Mouse (Mus musculus) C2C12 (cell line): ENCODE measurements around the gene Adamts14. TPM values are rescaled to one million over a fixed set of nuclear protein-coding genes. Genes with fewer than 3 reads are reported as not detected.
A peak's percentile ranks its signal among the peaks of the same experiment; 100 is the strongest.

Experiments used
- H3K27me3 ChIP-seq: one replicate; pipeline ENCODE4 v1.6.1; 2011; ENCODE audit not compliant: control insufficient read depth, insufficient read depth, insufficient read length
- H3K36me3 ChIP-seq: one replicate; pipeline ENCODE4 v1.6.1; 2011; ENCODE audit not compliant: control insufficient read depth, insufficient read depth
- H3K4me3 ChIP-seq: one replicate; pipeline ENCODE4 v1.5.1; 2011; ENCODE audit warnings: mild to moderate bottlenecking, control low read depth; ENCODE audit not compliant: poor library complexity, insufficient read depth, severe bottlenecking
- H3K79me2 ChIP-seq: one replicate; pipeline ENCODE4 v1.6.1; 2011; ENCODE audit not compliant: control insufficient read depth, insufficient read depth
- H3K79me3 ChIP-seq: one replicate; pipeline ENCODE4 v1.6.1; 2011; ENCODE audit warnings: low read depth, control low read depth
- H3ac ChIP-seq: one replicate; pipeline ENCODE3; 2011; ENCODE audit warnings: low read depth; ENCODE audit not compliant: control insufficient read depth, insufficient read length
- CEBPB ChIP-seq: IDR thresholded peaks from one replicate; pipeline ENCODE4 v1.6.1; 2011; ENCODE audit warnings: low read depth, mild to moderate bottlenecking, control low read depth, moderate library complexity
- CTCF ChIP-seq: IDR thresholded peaks from one replicate; pipeline ENCODE4 v1.5.1; 2011; ENCODE audit not compliant: control insufficient read depth, insufficient read depth, insufficient read length
- FOSL1 ChIP-seq: IDR thresholded peaks from one replicate; pipeline ENCODE4 v1.8.0; 2011; ENCODE audit warnings: mild to moderate bottlenecking, low read length; ENCODE audit not compliant: poor library complexity, insufficient read depth, severe bottlenecking
- MAX ChIP-seq: IDR thresholded peaks from one replicate; pipeline ENCODE4 v1.6.1; 2011; ENCODE audit warnings: mild to moderate bottlenecking, control low read depth
- MYOD1 ChIP-seq: IDR thresholded peaks from one replicate; pipeline ENCODE4 v1.6.1; 2011; ENCODE audit warnings: low read depth; ENCODE audit not compliant: control insufficient read depth, insufficient read length
- MYOG ChIP-seq: IDR thresholded peaks from one replicate; pipeline ENCODE4 v1.6.1; 2011; ENCODE audit not compliant: control insufficient read depth, insufficient read length; ENCODE audit errors: extremely low read depth
- USF1 ChIP-seq: IDR thresholded peaks from one replicate; pipeline ENCODE4 v1.6.1; 2011; ENCODE audit warnings: low read depth, mild to moderate bottlenecking, control low read depth, moderate library complexity
- polyA plus RNA-seq: library from polyadenylated mRNA; unstranded; fragments of >200 nt; fragmentation: generic; extraction: Trizol; gene quantifications from one replicate; pipeline ENCODE4 v1.2.1, GENCODE M21; 2012; ENCODE audit warnings: missing spikeins

Adamts14 gene
- polyA plus RNA-seq, 1 experiment: 7.0 TPM

DNA sequence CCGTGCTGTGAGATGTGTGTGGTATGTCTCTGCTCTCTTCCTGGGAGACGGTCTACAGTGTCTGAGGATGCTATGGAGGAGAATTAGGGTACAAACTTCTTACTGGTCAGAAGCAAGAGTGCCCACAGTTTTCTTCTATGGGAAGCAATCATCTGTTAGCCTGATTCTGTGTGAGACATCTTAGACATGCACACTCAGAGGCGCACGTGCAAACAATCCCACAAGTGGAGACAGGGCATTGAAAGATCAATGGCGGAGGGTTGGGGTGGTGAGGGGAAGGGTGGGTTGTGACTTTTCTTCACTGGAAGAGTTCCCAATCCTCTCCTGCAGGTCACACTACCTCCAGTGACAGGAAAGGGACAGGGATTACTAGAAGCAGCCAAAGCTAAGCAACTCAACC is 607 bp downstream of the Adamts14 start:
- no peaks in the 10 kb centered on the region for H3K27me3 ChIP-seq
- H3K4me3 ChIP-seq: peak overlapping the region; percentile 56
- peaks cover 31% of the 10 kb centered on the region for H3K36me3 ChIP-seq
- peak overlapping the region; percentile 98 for H3ac ChIP-seq
- peaks cover 17% of the 10 kb centered on the region for H3K79me2 ChIP-seq
- peaks cover 5% of the 10 kb centered on the region for H3K79me3 ChIP-seq
- TF ChIP-seq CEBPB (no peak), MAX (no peak), MYOD1 (no peak), USF1 (no peak), CTCF (no peak), MYOG (no peak), FOSL1 (no peak)

- peaks cover 36% of the 10 kb centered on the region for H3K36me3 ChIP-seq
- peak; percentile 14 for TF ChIP-seq MAX
- TF ChIP-seq CTCF: no peak
- H3ac ChIP-seq: peak overlapping the region; percentile 98
- H3K79me2 ChIP-seq: peaks cover 17% of the 10 kb centered on the region
- peak overlapping the region; percentile 56 for H3K4me3 ChIP-seq
- no peaks in the 10 kb centered on the region for H3K27me3 ChIP-seq
- H3K79me3 ChIP-seq: peaks cover 5% of the 10 kb centered on the region
Measured at GRCm38 (mm10) chr10:61272089-61272626, 1.1 kb downstream of the Adamts14 start.

DNA sequence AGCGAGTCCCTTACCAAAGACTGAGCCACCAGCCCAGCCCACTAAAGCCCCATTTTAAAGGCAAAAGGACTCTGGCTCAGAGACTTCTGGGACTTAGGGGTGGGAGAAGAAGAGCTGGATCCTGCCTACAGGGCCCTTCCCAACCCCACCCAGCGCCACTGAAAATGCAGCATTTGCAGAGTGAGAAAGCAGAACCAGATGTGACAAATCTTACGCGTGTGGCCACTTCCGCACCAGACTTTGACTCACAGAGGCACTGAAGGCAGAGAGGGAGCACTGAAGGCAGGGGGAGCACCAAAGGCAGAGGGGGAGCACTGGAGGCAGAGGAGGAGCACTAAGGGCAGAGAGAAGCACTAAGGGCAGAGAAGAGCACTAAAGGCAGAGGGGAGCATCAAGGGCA is 5.9 kb downstream of the Adamts14 start:
- H3K79me3 ChIP-seq: peaks cover 5% of the 10 kb centered on the region
- no peak overlapping the region for H3K4me3 ChIP-seq
- TF ChIP-seq CEBPB (no peak), CTCF (no peak), USF1 (no peak), MYOD1 (no peak), MAX (no peak), FOSL1 (no peak), MYOG (no peak)
- no peaks in the 10 kb centered on the region for H3K27me3 ChIP-seq
- H3K79me2 ChIP-seq: peaks cover 17% of the 10 kb centered on the region
- H3K36me3 ChIP-seq: peaks cover 40% of the 10 kb centered on the region
- H3ac ChIP-seq: no peak overlapping the region

DNA sequence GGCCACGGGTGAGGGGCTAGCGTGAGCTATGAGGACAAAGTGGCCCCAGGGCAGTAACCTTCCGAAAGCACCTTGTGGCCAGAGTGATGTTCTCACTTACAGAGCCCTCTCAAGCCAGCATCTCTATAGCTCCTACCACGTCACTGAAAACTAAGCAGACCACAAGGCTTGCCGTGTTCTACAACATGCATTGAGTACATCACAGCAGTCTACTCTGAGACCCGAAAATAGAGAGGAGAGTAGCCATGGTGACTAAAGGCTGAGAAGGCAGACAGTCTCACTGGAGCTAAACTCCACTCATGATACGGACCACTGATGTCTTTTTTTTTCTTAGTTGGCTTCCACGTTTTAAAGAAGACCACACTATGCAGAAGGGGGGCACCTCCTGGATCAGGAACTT is 9.6 kb downstream of the Adamts14 start:
- Histone ChIP-seq H3K36me3 (peaks cover 18% of the 10 kb centered on the region), H3K4me3 (no peak overlapping the region), H3ac (no peak overlapping the region), H3K27me3 (no peaks in the 10 kb centered on the region), H3K79me2 (no peaks in the 10 kb centered on the region), H3K79me3 (no peaks in the 10 kb centered on the region)
- TF ChIP-seq USF1 (no peak), MYOG (no peak), MAX (no peak), CTCF (no peak), CEBPB (no peak), FOSL1 (no peak), MYOD1 (no peak)

DNA sequence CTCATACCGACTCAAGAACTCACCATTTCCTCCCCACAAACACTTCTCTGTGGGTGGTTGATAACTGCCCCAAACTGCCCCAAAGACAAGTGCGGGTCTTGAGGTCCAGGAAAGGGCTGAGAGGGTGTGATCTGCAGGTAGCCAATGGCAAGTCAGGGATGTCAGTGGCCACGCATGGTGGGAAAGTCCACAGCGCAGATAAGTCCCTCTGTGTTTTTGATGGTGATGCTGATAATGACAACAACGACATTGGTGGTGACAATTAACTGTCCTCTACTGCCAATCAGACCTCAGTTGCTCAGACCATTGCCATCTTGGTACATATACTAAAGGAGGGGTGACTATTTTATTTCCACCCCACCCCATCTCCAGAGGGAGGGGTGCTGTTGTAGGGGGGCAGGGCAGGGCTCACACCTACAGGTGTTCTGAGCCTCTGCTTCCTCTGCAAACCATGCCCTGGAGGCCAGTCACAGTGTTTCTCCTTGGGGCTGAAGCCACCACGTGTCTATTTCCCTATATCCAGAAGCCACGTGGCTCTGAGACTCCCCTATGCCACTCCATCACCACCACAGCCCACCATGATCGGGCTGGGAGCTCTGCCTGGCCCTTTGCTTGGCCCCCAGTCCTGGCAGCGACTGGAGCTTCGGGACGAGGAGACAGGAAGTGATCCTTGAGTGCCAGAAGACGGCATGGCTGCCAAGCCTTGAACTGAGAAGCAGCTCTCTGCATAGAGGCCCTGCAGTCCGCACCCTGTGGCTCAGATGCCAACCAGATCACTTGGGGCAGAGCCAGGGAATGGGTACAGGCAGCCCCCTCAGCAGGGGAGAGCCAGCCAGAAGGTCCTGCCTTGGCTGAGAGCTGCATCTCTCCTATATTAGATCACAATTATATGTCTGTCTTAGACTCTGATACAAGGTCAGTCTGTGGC is 11.7 kb downstream of the Adamts14 start:
- no peak for TF ChIP-seq FOSL1
- H3K27me3 ChIP-seq: no peaks in the 10 kb centered on the region

DNA sequence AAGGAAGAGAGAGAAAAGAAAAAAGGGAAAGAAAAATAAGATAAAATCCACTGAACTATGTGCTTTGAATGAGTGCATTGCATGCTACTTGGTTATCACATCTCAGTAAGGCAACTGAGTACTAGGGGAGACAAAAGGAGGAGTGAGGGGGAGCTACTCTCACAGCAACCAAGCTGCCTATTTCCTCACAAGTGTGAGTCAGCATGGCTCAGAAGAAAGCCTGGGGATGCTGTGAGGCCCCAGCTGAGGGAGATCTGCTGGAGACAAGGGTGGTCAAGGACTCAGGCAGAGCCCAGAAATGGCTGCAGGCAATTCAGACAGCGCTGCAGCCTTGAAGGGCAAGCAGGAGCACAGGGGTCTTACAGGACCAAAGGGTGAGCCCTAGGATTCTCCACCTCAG is 15.1 kb downstream of the Adamts14 start:
- H3K4me3 ChIP-seq: no peak overlapping the region
- no peak overlapping the region for H3ac ChIP-seq
- H3K27me3 ChIP-seq: no peaks in the 10 kb centered on the region
- no peaks in the 10 kb centered on the region for H3K79me3 ChIP-seq
- no peaks in the 10 kb centered on the region for H3K36me3 ChIP-seq
- TF ChIP-seq USF1: no peak
- TF ChIP-seq CEBPB: no peak
- TF ChIP-seq FOSL1: no peak
- TF ChIP-seq MAX: no peak
- no peak for TF ChIP-seq MYOD1
- no peak for TF ChIP-seq MYOG
- no peak for TF ChIP-seq CTCF
- no peaks in the 10 kb centered on the region for H3K79me2 ChIP-seq

More for the DNA sequence above, 11.7 kb downstream of the Adamts14 start:
- no peaks in the 10 kb centered on the region for H3K79me2 ChIP-seq
- no peak overlapping the region for H3K4me3 ChIP-seq
- H3ac ChIP-seq: no peak overlapping the region
- H3K79me3 ChIP-seq: no peaks in the 10 kb centered on the region
- H3K36me3 ChIP-seq: peaks cover 4% of the 10 kb centered on the region
